Mouse (Mus musculus) liver, embryonic 16.5 days (tissue): ENCODE measurements at regions not wholly inside any gene's neighbourhood (a gene's known extent, or its start where the extent isn't known, plus 50 kb on each side); places are given as distances from the start of the nearest gene placed in this dataset.
A peak's percentile ranks its signal among the peaks of the same experiment; 100 is the strongest.

ENCODE experiments used
- ATAC-seq: fragments of 200-750 bp; cut with Nextera tagmentation; 2 replicates; pipeline ENCODE4 v1.8.0; 2017; ENCODE audit warnings: low read depth, mild to moderate bottlenecking, moderate number of reproducible peaks, moderate library complexity
- H3K27ac ChIP-seq: fragments of 300-500 bp; sonication (generic); 2 replicates; pipeline ENCODE4 v1.5.1; 2014; ENCODE audit warnings: mild to moderate bottlenecking, low read length
- H3K27me3 ChIP-seq: fragments of 300-500 bp; sonication (generic); 2 replicates; pipeline ENCODE4 v1.6.1; 2014; ENCODE audit warnings: low read depth, low read length, mixed read lengths; ENCODE audit not compliant: control insufficient read depth, insufficient read depth
- H3K36me3 ChIP-seq: fragments of 300-500 bp; sonication (generic); 2 replicates; pipeline ENCODE4 v1.6.1; 2014; ENCODE audit warnings: mild to moderate bottlenecking; ENCODE audit not compliant: control insufficient read depth, insufficient read depth
- H3K4me1 ChIP-seq: fragments of 300-500 bp; sonication (generic); 2 replicates; pipeline ENCODE4 v1.6.1; 2014; ENCODE audit warnings: low read depth, low read length, mixed read lengths; ENCODE audit not compliant: control insufficient read depth
- H3K4me2 ChIP-seq: fragments of 300-500 bp; sonication (generic); 2 replicates; pipeline ENCODE4 v1.6.1; 2014; ENCODE audit warnings: low read depth, low read length, mixed read lengths
- H3K4me3 ChIP-seq: fragments of 300-500 bp; sonication (generic); 2 replicates; pipeline ENCODE4 v1.5.1; 2014; ENCODE audit warnings: low read depth, mild to moderate bottlenecking, low read length
- H3K9ac ChIP-seq: fragments of 300-500 bp; sonication (generic); 2 replicates; pipeline ENCODE4 v1.6.1; 2014; ENCODE audit warnings: low read depth, low read length
- H3K9me3 ChIP-seq: fragments of 300-500 bp; sonication (generic); replicated peaks from 2 replicates; pipeline ENCODE4 v1.6.1; 2016; ENCODE audit warnings: low read length; ENCODE audit not compliant: control insufficient read depth
- WGBS: fragments of 180-500 bp; shearing (Covaris S2); extraction: QIAGEN DNeasy Blood & Tissue Kit; methylation state at CpG from one replicate; pipeline ENCODE4 v1.1.7; 2014; ENCODE audit not compliant: insufficient replicate concordance; 5-methylcytosine and 5-hydroxymethylcytosine counted together

GRCm38 (mm10) chr2:138048341-138048740 is 208.0 kb upstream of the Btbd3 start:
- peak; percentile 65; the same call in 1 of the 2 replicates for ATAC-seq

GRCm38 (mm10) chr2:138047781-138048201 is 208.6 kb upstream of the Btbd3 start:
- Histone ChIP-seq H3K36me3 (no peaks in the 10 kb centered on the region), H3K9ac (no peak overlapping the region), H3K9me3 (no peaks in the 10 kb centered on the region), H3K27ac (no peak overlapping the region), H3K4me2 (no peak overlapping the region), H3K4me1 (no peaks in the 10 kb centered on the region), H3K4me3 (no peak overlapping the region), H3K27me3 (no peaks in the 10 kb centered on the region)
- no peak for ATAC-seq
- 44% methylated on average over 11 of the region's 11 CpGs for WGBS

More at GRCm38 (mm10) chr2:138048341-138048740, 208.0 kb upstream of the Btbd3 start:
- no peaks in the 10 kb centered on the region for H3K36me3 ChIP-seq
- 58% methylated on average over 5 of the region's 5 CpGs for WGBS
- no peaks in the 10 kb centered on the region for H3K9me3 ChIP-seq
- no peak overlapping the region for H3K4me2 ChIP-seq
- H3K9ac ChIP-seq, result no peak overlapping the region
- no peak overlapping the region for H3K27ac ChIP-seq
- H3K4me1 ChIP-seq, result no peaks in the 10 kb centered on the region
- H3K4me3 ChIP-seq, result no peak overlapping the region
- H3K27me3 ChIP-seq, result no peaks in the 10 kb centered on the region

- no peak overlapping the region for H3K4me2 ChIP-seq
- WGBS, result 60% methylated on average over 10 of the region's 10 CpGs
- no peak for ATAC-seq
- H3K4me1 ChIP-seq, result no peaks in the 10 kb centered on the region
- H3K9ac ChIP-seq, result no peak overlapping the region
- no peaks in the 10 kb centered on the region for H3K9me3 ChIP-seq
- H3K27me3 ChIP-seq, result no peaks in the 10 kb centered on the region
- no peaks in the 10 kb centered on the region for H3K36me3 ChIP-seq
- no peak overlapping the region for H3K4me3 ChIP-seq
- H3K27ac ChIP-seq, result no peak overlapping the region
Observed at GRCm38 (mm10) chr2:138047361-138047760, 209.0 kb upstream of the Btbd3 start.

GRCm38 (mm10) chr2:138046918-138047317 is 209.4 kb upstream of the Btbd3 start:
- H3K36me3 ChIP-seq, result no peaks in the 10 kb centered on the region
- H3K27ac ChIP-seq, result no peak overlapping the region
- WGBS, result 70% methylated on average over 3 of the region's 3 CpGs
- H3K4me3 ChIP-seq, result no peak overlapping the region
- no peak for ATAC-seq
- no peak overlapping the region for H3K4me2 ChIP-seq
- H3K27me3 ChIP-seq, result no peaks in the 10 kb centered on the region
- no peaks in the 10 kb centered on the region for H3K4me1 ChIP-seq
- no peak overlapping the region for H3K9ac ChIP-seq
- no peaks in the 10 kb centered on the region for H3K9me3 ChIP-seq

GRCm38 (mm10) chr2:138045933-138046642 is 210.3 kb upstream of the Btbd3 start:
- H3K27me3 ChIP-seq, result no peaks in the 10 kb centered on the region
- H3K9ac ChIP-seq, result no peak overlapping the region
- H3K36me3 ChIP-seq, result no peaks in the 10 kb centered on the region
- no peaks in the 10 kb centered on the region for H3K4me1 ChIP-seq
- H3K9me3 ChIP-seq, result no peaks in the 10 kb centered on the region
- no peak overlapping the region for H3K4me2 ChIP-seq
- no peak overlapping the region for H3K4me3 ChIP-seq
- no peak for ATAC-seq
- no peak overlapping the region for H3K27ac ChIP-seq
- 35% methylated on average over 5 of the region's 5 CpGs for WGBS

GRCm38 (mm10) chr2:138040706-138041105 is 215.7 kb upstream of the Btbd3 start:
- no peak overlapping the region for H3K4me3 ChIP-seq
- WGBS, result 68% methylated on average over 6 of the region's 6 CpGs
- H3K27ac ChIP-seq, result no peak overlapping the region
- H3K9me3 ChIP-seq, result no peaks in the 10 kb centered on the region
- ATAC-seq, result no peak
- no peaks in the 10 kb centered on the region for H3K36me3 ChIP-seq
- H3K4me1 ChIP-seq, result no peaks in the 10 kb centered on the region
- no peak overlapping the region for H3K9ac ChIP-seq
- H3K27me3 ChIP-seq, result no peaks in the 10 kb centered on the region
- H3K4me2 ChIP-seq, result no peak overlapping the region

- no peaks in the 10 kb centered on the region for H3K27me3 ChIP-seq
- no peaks in the 10 kb centered on the region for H3K4me1 ChIP-seq
- WGBS, result 65% methylated on average over 5 of the region's 5 CpGs
- no peak overlapping the region for H3K4me3 ChIP-seq
- no peak overlapping the region for H3K4me2 ChIP-seq
- no peaks in the 10 kb centered on the region for H3K36me3 ChIP-seq
- no peaks in the 10 kb centered on the region for H3K9me3 ChIP-seq
- no peak overlapping the region for H3K9ac ChIP-seq
- ATAC-seq, result no peak
- H3K27ac ChIP-seq, result no peak overlapping the region
Observed at GRCm38 (mm10) chr2:138040302-138040701, 216.1 kb upstream of the Btbd3 start.

GRCm38 (mm10) chr2:138034123-138034736 is 222.1 kb upstream of the Btbd3 start:
- 68% methylated on average over 8 of the region's 8 CpGs for WGBS
- Histone ChIP-seq H3K9me3 (no peaks in the 10 kb centered on the region), H3K36me3 (no peaks in the 10 kb centered on the region), H3K9ac (no peak overlapping the region), H3K4me2 (no peak overlapping the region), H3K27ac (no peak overlapping the region), H3K4me1 (no peaks in the 10 kb centered on the region), H3K4me3 (no peak overlapping the region), H3K27me3 (no peaks in the 10 kb centered on the region)
- no peak for ATAC-seq

- Histone ChIP-seq H3K4me1 (no peaks in the 10 kb centered on the region), H3K36me3 (no peaks in the 10 kb centered on the region), H3K4me2 (no peak overlapping the region), H3K27ac (no peak overlapping the region), H3K9me3 (no peaks in the 10 kb centered on the region), H3K4me3 (no peak overlapping the region), H3K27me3 (no peaks in the 10 kb centered on the region), H3K9ac (no peak overlapping the region)
- WGBS, result 35% methylated on average over 11 of the region's 11 CpGs
- no peak for ATAC-seq
Observed at GRCm38 (mm10) chr2:138033379-138034122, 222.8 kb upstream of the Btbd3 start.
